Mouse (Mus musculus): ENCODE data around the gene Olfr575.

Gene Olfr575

DNA sequence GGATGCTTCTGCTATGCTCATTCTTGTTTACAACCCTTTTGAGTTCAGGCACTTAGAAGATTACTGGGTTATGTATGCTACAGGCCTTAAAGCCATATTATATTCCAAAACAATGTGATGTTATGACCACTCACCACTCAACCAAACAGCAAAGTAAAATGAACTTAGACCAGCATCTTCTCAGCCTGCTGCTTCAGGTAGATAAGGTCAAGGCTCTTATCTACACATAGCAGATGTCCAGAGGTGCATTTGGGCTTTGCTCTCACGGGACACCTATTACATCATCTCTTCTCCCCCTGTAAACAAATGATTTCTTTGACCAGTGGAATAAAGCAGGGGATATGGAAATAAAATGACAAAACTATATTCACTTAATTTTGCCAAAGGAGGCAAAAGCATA lies at the start of gene Olfr575:
TSS of gene Olfr575 (minus strand) at position 183 of the 400 bp plus-strand sequence.
- no peak for DNase-seq (ENCODE audit: low read depth, low spot score)

DNA sequence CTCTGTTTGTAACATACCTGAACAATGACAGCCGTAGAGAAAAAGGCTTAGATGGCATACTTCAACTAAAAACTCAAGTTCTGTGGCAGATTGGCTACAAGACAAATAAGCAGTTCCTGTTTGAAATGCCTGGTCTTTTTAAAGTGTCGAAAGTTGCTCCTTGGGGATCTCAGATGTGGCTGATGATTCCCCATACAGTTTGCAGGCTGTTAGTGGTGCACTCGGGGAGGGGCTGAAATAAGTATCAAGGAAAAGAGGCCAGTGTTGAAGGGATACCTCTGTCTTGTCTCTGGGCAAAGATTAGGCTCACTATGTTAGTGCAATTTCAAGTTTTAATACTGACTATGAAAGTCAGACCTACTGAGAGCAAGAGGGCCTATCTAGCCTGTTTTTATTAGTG lies 30.6 kb upstream of the Olfr575 start, which contains the start of gene Olfr578:
TSS of gene Olfr578 (minus strand) at position 101 of the 400 bp plus-strand sequence.
- no peak for DNase-seq (ENCODE audit: low read depth, low spot score)

GRCm38 (mm10) chr7:102975843-102976242 lies 17.3 kb upstream of the Olfr575 start, which contains the start of gene Olfr577:
Gene Olfr577 (minus strand): TSS chr7:102975943.
- no peak for DNase-seq (ENCODE audit: low read depth, low spot score)

GRCm38 (mm10) chr7:102974399-102974798 lies 15.8 kb upstream of the Olfr575 start:
- no peak for DNase-seq (ENCODE audit: low read depth, low spot score)

- DNase-seq (ENCODE audit: low read depth, low spot score), result no peak
Observed at GRCm38 (mm10) chr7:102962360-102962759, 3.8 kb upstream of the Olfr575 start, which contains the start of gene Olfr576. Gene Olfr576 (plus strand): TSS chr7:102962660.

DNA sequence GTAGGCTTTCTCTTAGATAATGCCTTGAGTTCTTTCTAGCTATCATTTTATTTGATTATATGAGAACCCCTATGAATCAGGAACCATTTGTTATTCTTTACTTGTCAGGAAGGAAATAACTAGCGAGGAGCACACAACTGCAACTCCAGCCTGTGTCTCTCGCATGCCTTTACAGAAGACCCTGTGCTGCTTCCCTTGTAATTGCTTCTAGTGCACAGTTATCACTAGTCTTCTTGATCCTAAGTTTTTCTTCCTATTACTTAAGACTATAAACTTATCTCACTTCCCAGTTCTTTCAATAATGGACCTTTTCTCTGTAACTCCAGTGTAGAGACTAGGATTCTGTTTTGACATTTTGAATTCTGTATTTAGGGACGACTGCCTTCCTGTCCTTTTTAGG lies 438 bp downstream of the Olfr575 start:
- no peak for DNase-seq (ENCODE audit: low read depth, low spot score)

DNA sequence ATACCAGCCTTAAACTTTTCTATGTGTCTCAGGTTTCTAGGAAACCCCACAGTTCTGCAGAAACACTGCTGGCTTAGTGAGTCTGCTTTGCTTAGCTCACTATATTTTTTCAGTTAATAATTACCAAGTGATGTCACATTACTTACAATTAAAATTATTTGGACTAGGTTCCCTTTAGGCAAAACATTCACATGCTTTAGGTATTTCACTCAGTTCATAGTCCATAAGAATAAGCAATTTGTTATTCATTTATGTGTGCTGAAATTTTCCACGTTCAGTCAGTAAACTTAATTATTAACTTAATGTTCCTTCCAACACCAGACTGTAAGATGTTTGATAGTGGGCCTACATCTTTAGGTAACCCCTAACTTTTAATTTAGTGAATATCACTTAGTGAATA lies 7.8 kb downstream of the Olfr575 start:
- DNase-seq (ENCODE audit: low read depth, low spot score), result no peak

DNA sequence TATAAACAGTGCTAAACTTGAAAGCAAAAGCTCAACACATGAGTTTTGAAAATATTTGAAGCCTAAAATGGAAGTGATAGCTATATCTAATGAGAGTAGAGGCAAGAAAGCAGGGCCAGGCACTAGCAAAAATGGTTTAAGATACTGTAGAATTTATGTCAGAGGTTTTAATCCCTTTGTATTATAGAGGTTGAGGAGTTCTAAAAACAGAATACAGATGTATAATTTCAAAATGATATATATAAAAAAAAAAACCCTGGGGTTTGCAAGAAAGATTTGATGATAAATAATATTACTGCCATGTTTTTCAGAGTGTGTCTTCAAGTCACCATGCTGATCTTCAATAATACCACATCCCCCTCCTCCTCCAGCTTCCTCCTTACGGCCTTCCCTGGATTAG lies 10.4 kb downstream of the Olfr575 start, which contains the start of gene Olfr574:
TSS of gene Olfr574 (plus strand) at position 301 of the 400 bp plus-strand sequence.
- no peak for DNase-seq (ENCODE audit: low read depth, low spot score)

- no peak for DNase-seq (ENCODE audit: low read depth, low spot score)
Observed at GRCm38 (mm10) chr7:102943417-102943816, 15.2 kb downstream of the Olfr575 start.

GRCm38 (mm10) chr7:102942475-102942874 lies 16.1 kb downstream of the Olfr575 start, which contains the start of gene Olfr573-ps1:
Gene Olfr573-ps1 (minus strand): TSS chr7:102942575.
- DNase-seq (ENCODE audit: low read depth, low spot score), result no peak

DNA sequence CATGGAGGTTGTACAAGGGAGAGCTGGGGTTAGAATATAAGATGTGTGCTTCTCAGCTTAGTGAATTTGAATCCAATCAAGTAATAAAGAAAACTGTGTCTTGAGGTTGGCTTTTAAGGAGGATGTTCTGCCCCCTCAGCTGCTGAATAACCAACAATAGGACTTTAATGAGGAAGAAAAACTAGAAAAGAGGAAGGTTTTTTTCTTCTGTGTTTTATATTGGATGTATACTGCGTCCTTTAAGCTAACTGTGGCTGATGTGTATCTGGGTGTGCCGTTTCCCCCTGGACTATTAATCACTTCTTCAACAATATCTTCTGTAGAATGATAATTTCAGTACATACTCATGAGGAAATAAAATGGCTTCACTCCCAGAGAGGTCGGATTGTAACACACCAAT lies 31.5 kb downstream of the Olfr575 start:
- no peak for DNase-seq (ENCODE audit: low read depth, low spot score)

DNA sequence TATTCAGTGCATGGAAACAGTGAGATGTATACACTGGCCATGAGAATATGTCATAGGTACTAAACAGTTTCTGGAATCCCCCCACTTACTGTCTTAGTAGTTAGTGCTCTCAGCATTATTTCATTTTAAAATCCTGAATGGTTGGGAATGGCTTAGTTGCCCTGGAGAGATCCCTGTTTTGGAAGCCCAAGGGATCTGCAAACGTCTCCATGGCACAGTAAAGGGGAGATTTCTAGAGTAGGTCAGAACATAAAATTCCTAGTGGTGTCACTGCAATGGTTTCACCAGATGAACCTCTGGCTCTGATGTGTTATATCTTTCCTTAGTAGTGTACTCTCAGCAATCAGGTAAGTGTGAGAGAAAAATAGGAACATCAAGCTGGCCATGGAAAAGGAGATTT lies 34.5 kb downstream of the Olfr575 start, which contains the start of gene Olfr572:
TSS of gene Olfr572 (plus strand) at position 301 of the 400 bp plus-strand sequence.
- DNase-seq (ENCODE audit: low read depth, low spot score), result no peak

DNA sequence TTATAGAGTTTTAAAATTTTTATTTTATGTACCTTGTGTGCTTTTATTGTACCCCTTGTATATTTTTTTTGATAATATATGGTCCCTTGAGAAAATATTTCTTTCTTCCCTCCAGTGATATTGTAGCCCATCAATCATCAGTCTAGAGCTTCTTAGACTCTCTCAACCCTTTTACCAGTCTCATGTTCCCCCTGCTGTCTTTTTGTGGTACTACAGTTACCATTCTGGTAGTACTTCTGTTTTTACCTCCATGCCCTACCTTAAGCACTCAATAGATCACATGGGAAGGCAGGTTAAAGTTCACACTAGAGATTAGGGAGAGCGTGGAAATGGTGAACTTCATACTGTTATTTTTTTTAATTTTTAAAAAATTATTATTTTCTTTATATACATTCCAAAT lies 38.9 kb downstream of the Olfr575 start:
- peak; percentile 72 for DNase-seq (ENCODE audit: low read depth, low spot score)

GRCm38 (mm10) chr7:102917032-102917875 lies 41.3 kb downstream of the Olfr575 start, which contains the start of gene Olfr571:
Gene Olfr571 (minus strand): TSS chr7:102917536.
- DNase-seq (ENCODE audit: low read depth, low spot score), result no peak

DNA sequence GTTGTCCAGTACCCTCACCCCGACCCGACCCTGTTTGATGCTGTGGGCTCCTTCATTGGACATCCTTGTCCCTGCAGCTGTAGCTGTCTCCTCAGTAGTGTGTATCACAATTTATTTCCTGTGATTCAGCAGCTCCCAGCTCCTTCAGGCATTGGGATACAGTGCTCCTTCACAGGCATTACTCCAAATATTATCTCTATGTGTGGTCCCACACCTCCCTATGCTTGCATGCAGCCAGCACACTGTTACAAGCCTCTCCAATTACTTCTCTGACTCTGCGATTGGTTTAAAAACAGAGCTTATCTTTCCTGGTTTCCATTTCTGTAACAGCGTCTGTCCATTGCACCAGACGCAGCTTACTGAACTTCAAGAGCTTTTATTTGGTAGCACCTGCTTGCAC lies 42.2 kb downstream of the Olfr575 start:
- no peak for DNase-seq (ENCODE audit: low read depth, low spot score)

- no peak for DNase-seq (ENCODE audit: low read depth, low spot score)
Observed at GRCm38 (mm10) chr7:102915261-102915660, 43.3 kb downstream of the Olfr575 start.
